Mouse (Mus musculus) E14TG2a.4 (cell line): ENCODE data around the gene Tmem184b.

Experiments used
- CTCF ChIP-seq: conservative IDR thresholded peaks from 2 replicates; pipeline ENCODE4 v1.5.1; 2014; ENCODE audit warnings: low read length
- NANOG ChIP-seq: IDR thresholded peaks from 2 replicates; pipeline ENCODE4 v1.6.1; 2014; ENCODE audit warnings: borderline replicate concordance, low read length, mixed read lengths

DNA sequence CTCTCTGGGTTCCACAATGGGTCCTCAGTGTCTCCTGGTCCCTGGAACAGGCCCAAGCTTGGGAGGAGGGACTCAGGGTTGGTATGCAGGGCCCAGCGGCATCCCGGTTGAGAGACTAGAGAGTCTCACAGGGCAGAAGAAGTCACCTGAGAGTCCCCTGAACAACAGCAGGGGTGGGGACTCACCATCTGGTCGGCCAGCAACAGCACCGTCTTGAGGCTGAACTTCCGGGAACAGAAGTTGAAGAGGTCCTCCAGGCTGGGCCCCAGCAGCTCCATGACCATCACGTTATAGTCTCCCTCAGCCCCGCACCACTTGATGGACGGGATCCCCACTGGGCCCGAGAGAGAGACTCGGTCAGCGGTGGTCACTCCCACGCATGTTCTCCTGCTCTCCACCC lies 26.2 kb upstream of the Tmem184b start:
- TF ChIP-seq CTCF (no peak), NANOG (no peak)
